Mouse (Mus musculus) forebrain, embryonic 11.5 days (tissue): Measurements from ENCODE around the gene Calcr. TPM values are rescaled to one million over a fixed set of nuclear protein-coding genes. Genes with fewer than 3 reads are reported as not detected.

Experiments
- ATAC-seq: fragments of 200-750 bp; cut with Nextera tagmentation; replicated peaks from 2 replicates; pipeline ENCODE4 v1.8.0; 2017; ENCODE audit warnings: moderate TSS enrichment; ENCODE audit not compliant: low FRiP score
- DNase-seq: peaks from one replicate; pipeline ENCODE4 v3.0.0-alpha.2; 2017; ENCODE audit warnings: low spot score
- H3K27ac ChIP-seq: fragments of 300-500 bp; sonication (generic); 2 replicates; pipeline ENCODE4 v1.5.1; 2014; ENCODE audit warnings: low read depth, low read length
- H3K27me3 ChIP-seq: fragments of 300-500 bp; sonication (generic); 2 replicates; pipeline ENCODE4 v1.6.1; 2014; ENCODE audit warnings: mild to moderate bottlenecking, low read length, mixed read lengths; ENCODE audit not compliant: control insufficient read depth, insufficient read depth
- H3K36me3 ChIP-seq: fragments of 300-500 bp; sonication (generic); 2 replicates; pipeline ENCODE4 v1.6.1; 2014; ENCODE audit warnings: mild to moderate bottlenecking, low read length, moderate library complexity, mixed read lengths; ENCODE audit not compliant: control insufficient read depth, insufficient read depth
- H3K4me1 ChIP-seq: fragments of 300-500 bp; sonication (generic); replicated peaks from 2 replicates; pipeline ENCODE4 v1.6.1; 2014; ENCODE audit warnings: low read length, mixed read lengths; ENCODE audit not compliant: control insufficient read depth, insufficient read depth
- H3K4me2 ChIP-seq: fragments of 300-500 bp; sonication (generic); 2 replicates; pipeline ENCODE4 v1.6.1; 2014; ENCODE audit warnings: low read depth, mild to moderate bottlenecking, low read length, moderate library complexity, mixed read lengths; ENCODE audit not compliant: severe bottlenecking
- H3K4me3 ChIP-seq: fragments of 300-500 bp; sonication (generic); 2 replicates; pipeline ENCODE4 v1.5.1; 2014; ENCODE audit warnings: low read depth, low read length
- H3K9ac ChIP-seq: fragments of 300-500 bp; sonication (generic); 2 replicates; pipeline ENCODE4 v1.6.1; 2014; ENCODE audit warnings: low read length
- H3K9me3 ChIP-seq: fragments of 300-500 bp; sonication (generic); 2 replicates; pipeline ENCODE4 v1.6.1; 2016; ENCODE audit warnings: low read length, mixed read lengths; ENCODE audit not compliant: control insufficient read depth
- WGBS: fragments of 180-500 bp; shearing (Covaris S2); extraction: QIAGEN DNeasy Blood & Tissue Kit; methylation state at CpG from one replicate; pipeline ENCODE4 v1.1.7; 2014; 5-methylcytosine and 5-hydroxymethylcytosine counted together
- polyA plus RNA-seq: library from polyadenylated mRNA; unstranded; fragments of >200 nt; fragmentation: Nextera tagmentation; extraction: Ambion mirVana; gene quantifications from 2 replicates; pipeline ENCODE4 v1.2.1, GENCODE M21; 2014

The Calcr gene
- polyA plus RNA-seq: 1.2 TPM in 2 replicates

GRCm38 (mm10) chr6:3764230-3764764 is at the start of gene Calcr:
Calcr (minus strand) TSS chr6:3764714.
- Histone ChIP-seq H3K27me3 (peaks cover 34% of the 10 kb centered on the region), H3K36me3 (no peaks in the 10 kb centered on the region), H3K4me2 (peak within 1 kb of the TSS; percentile 98), H3K4me1 (peaks cover 4% of the 10 kb centered on the region; the same call in 1 of the 2 replicates), H3K4me3 (peak within 1 kb of the TSS; percentile 51), H3K9ac (peak within 1 kb of the TSS; percentile 23; the same call in 1 of the 2 replicates), H3K27ac (no peak within 1 kb of the TSS), H3K9me3 (no peaks in the 10 kb centered on the region)
- DNase-seq (no peak), ATAC-seq (no peak)
- 3% methylated on average over 12 of the region's 12 CpGs for WGBS

GRCm38 (mm10) chr6:3767485-3767884 is 3.0 kb upstream of the Calcr start:
- no peak for ATAC-seq
- no peak overlapping the region for H3K9ac ChIP-seq
- WGBS: 89% methylated on average over 2 of the region's 2 CpGs

GRCm38 (mm10) chr6:3763171-3763967 is 1.1 kb downstream of the Calcr start:
- peak overlapping the region; percentile 51 for H3K4me3 ChIP-seq
- ATAC-seq: peak; percentile 83
- WGBS: under 1% methylated on average over 39 of the region's 39 CpGs
- DNase-seq: peak; percentile 72
- H3K27ac ChIP-seq: no peak overlapping the region
- H3K9me3 ChIP-seq: no peaks in the 10 kb centered on the region
- H3K4me1 ChIP-seq: peaks cover 4% of the 10 kb centered on the region; the same call in 1 of the 2 replicates
- H3K36me3 ChIP-seq: no peaks in the 10 kb centered on the region
- peaks cover 34% of the 10 kb centered on the region for H3K27me3 ChIP-seq
- H3K9ac ChIP-seq: peak overlapping the region; percentile 32
- peak overlapping the region; percentile 98 for H3K4me2 ChIP-seq

More at GRCm38 (mm10) chr6:3767485-3767884, 3.0 kb upstream of the Calcr start:
- H3K27me3 ChIP-seq: peaks cover 32% of the 10 kb centered on the region
- H3K4me1 ChIP-seq: peaks cover 4% of the 10 kb centered on the region; the same call in 1 of the 2 replicates
- H3K36me3 ChIP-seq: no peaks in the 10 kb centered on the region
- H3K27ac ChIP-seq: no peak overlapping the region
- DNase-seq: no peak
- H3K9me3 ChIP-seq: no peaks in the 10 kb centered on the region
- no peak overlapping the region for H3K4me3 ChIP-seq
- no peak overlapping the region for H3K4me2 ChIP-seq

GRCm38 (mm10) chr6:3751576-3751975 is 12.9 kb downstream of the Calcr start:
- 81% methylated on average over 3 of the region's 3 CpGs for WGBS
- H3K27ac ChIP-seq: no peak overlapping the region
- DNase-seq: no peak
- no peak overlapping the region for H3K4me3 ChIP-seq
- no peak for ATAC-seq
- H3K9ac ChIP-seq: no peak overlapping the region
- H3K4me1 ChIP-seq: no peaks in the 10 kb centered on the region
- no peaks in the 10 kb centered on the region for H3K36me3 ChIP-seq
- H3K27me3 ChIP-seq: no peaks in the 10 kb centered on the region
- H3K4me2 ChIP-seq: no peak overlapping the region
- no peaks in the 10 kb centered on the region for H3K9me3 ChIP-seq

- H3K27me3 ChIP-seq: no peaks in the 10 kb centered on the region
- no peaks in the 10 kb centered on the region for H3K4me1 ChIP-seq
- H3K4me2 ChIP-seq: no peak overlapping the region
- H3K36me3 ChIP-seq: no peaks in the 10 kb centered on the region
- no peak overlapping the region for H3K4me3 ChIP-seq
- DNase-seq: no peak
- 89% methylated on average over 5 of the region's 5 CpGs for WGBS
- ATAC-seq: no peak
- H3K9me3 ChIP-seq: no peaks in the 10 kb centered on the region
- no peak overlapping the region for H3K27ac ChIP-seq
- H3K9ac ChIP-seq: no peak overlapping the region
Observed at GRCm38 (mm10) chr6:3749624-3750023, 14.9 kb downstream of the Calcr start.

GRCm38 (mm10) chr6:3745546-3745945 is 19.0 kb downstream of the Calcr start:
- 50% methylated on average over 2 of the region's 2 CpGs for WGBS

GRCm38 (mm10) chr6:3741996-3742713 is 22.4 kb downstream of the Calcr start:
- Histone ChIP-seq H3K4me3 (no peak overlapping the region), H3K4me2 (no peak overlapping the region), H3K27ac (no peak overlapping the region), H3K9me3 (no peaks in the 10 kb centered on the region), H3K27me3 (no peaks in the 10 kb centered on the region), H3K9ac (no peak overlapping the region), H3K4me1 (no peaks in the 10 kb centered on the region), H3K36me3 (no peaks in the 10 kb centered on the region)
- ATAC-seq (no peak), DNase-seq (no peak)
- 85% methylated on average over 7 of the region's 7 CpGs for WGBS

More at GRCm38 (mm10) chr6:3745546-3745945, 19.0 kb downstream of the Calcr start:
- DNase-seq: no peak
- Histone ChIP-seq H3K9me3 (no peaks in the 10 kb centered on the region), H3K9ac (no peak overlapping the region), H3K27ac (no peak overlapping the region), H3K27me3 (no peaks in the 10 kb centered on the region), H3K4me3 (no peak overlapping the region), H3K4me2 (no peak overlapping the region), H3K4me1 (no peaks in the 10 kb centered on the region), H3K36me3 (no peaks in the 10 kb centered on the region)
- ATAC-seq: 0 out of 2 replicates have a peak, but pooled peaks have one; percentile 30

- H3K4me1 ChIP-seq: no peaks in the 10 kb centered on the region
- 56% methylated on average over 11 of the region's 11 CpGs for WGBS
- H3K36me3 ChIP-seq: no peaks in the 10 kb centered on the region
- H3K4me3 ChIP-seq: no peak overlapping the region
- H3K27ac ChIP-seq: no peak overlapping the region
- H3K4me2 ChIP-seq: no peak overlapping the region
- ATAC-seq (no peak), DNase-seq (no peak)
- no peaks in the 10 kb centered on the region for H3K27me3 ChIP-seq
- H3K9me3 ChIP-seq: no peaks in the 10 kb centered on the region
- H3K9ac ChIP-seq: no peak overlapping the region
Observed at GRCm38 (mm10) chr6:3741296-3741695, 23.2 kb downstream of the Calcr start.
